Mouse (Mus musculus) embryonic facial prominence, embryonic 10.5 days (tissue): ENCODE measurements around the gene Babam2. TPM values are rescaled to one million over a fixed set of nuclear protein-coding genes. Genes with fewer than 3 reads are reported as not detected.

Experiments
- DNase-seq: peaks from one replicate; pipeline ENCODE4 v3.0.0-alpha.2; 2017; ENCODE audit warnings: low spot score
- H3K27ac ChIP-seq: fragments of 300-500 bp; sonication (generic); replicated peaks from 2 replicates; pipeline ENCODE4 v1.5.1; 2016; ENCODE audit warnings: mild to moderate bottlenecking
- H3K27me3 ChIP-seq: fragments of 300-500 bp; sonication (generic); replicated peaks from 2 replicates; pipeline ENCODE4 v1.6.1; 2016; ENCODE audit warnings: low read depth, mild to moderate bottlenecking; ENCODE audit not compliant: poor library complexity, severe bottlenecking
- H3K36me3 ChIP-seq: fragments of 300-500 bp; sonication (generic); replicated peaks from 2 replicates; pipeline ENCODE4 v1.6.1; 2016; ENCODE audit warnings: mild to moderate bottlenecking, moderate library complexity
- H3K4me1 ChIP-seq: fragments of 300-500 bp; sonication (generic); 2 replicates; pipeline ENCODE4 v1.6.1; 2016
- H3K4me3 ChIP-seq: fragments of 300-500 bp; sonication (generic); 2 replicates; pipeline ENCODE4 v1.5.1; 2016; ENCODE audit warnings: mild to moderate bottlenecking, moderate library complexity
- H3K9me3 ChIP-seq: fragments of 300-500 bp; sonication (generic); 2 replicates; pipeline ENCODE4 v1.6.1; 2016; ENCODE audit warnings: mild to moderate bottlenecking
- WGBS: fragments of 180-500 bp; shearing (Covaris S2); methylation state at CpG from one replicate; pipeline ENCODE4 v1.1.7; 2016; 5-methylcytosine and 5-hydroxymethylcytosine counted together
- polyA plus RNA-seq: library from polyadenylated mRNA; unstranded; fragments of >200 nt; fragmentation: Nextera tagmentation; extraction: Ambion mirVana; gene quantifications from 2 replicates; pipeline ENCODE4 v1.2.1, GENCODE M21; 2016

The Babam2 gene
- polyA plus RNA-seq, 1 experiment from 2014 or later, result 47.0 TPM

GRCm38 (mm10) chr5:31882297-31882696 lies 184.8 kb downstream of the Babam2 start:
- WGBS, result 87% methylated on average over 3 of the region's 3 CpGs
- Histone ChIP-seq H3K27me3 (no peaks in the 10 kb centered on the region), H3K27ac (no peak overlapping the region), H3K4me1 (no peaks in the 10 kb centered on the region), H3K36me3 (no peaks in the 10 kb centered on the region), H3K9me3 (no peaks in the 10 kb centered on the region), H3K4me3 (no peak overlapping the region)
- no peak for DNase-seq

DNA sequence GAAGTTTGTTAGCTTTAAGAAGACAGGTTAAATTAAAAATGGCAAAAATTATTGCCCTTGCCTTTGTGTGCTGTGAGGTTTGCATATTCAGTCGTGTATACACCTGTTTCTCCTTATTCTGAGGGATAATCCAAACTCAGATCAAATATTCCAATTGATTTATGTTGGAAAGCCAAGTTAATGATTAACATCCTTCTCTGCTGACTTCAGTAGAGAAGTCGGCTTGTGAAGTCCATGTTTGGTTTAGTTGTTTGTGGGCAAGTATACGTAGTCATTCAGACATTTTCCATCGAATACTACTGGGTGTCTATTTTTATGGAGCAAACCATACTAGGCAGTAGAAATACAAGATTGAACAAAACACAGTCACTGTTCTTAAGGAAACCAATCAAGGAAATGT lies 187.5 kb downstream of the Babam2 start:
- Histone ChIP-seq H3K27me3 (no peaks in the 10 kb centered on the region), H3K9me3 (no peaks in the 10 kb centered on the region), H3K36me3 (no peaks in the 10 kb centered on the region), H3K4me3 (no peak overlapping the region), H3K27ac (no peak overlapping the region), H3K4me1 (no peaks in the 10 kb centered on the region)
- WGBS, result 90% methylated on average over 4 of the region's 4 CpGs
- DNase-seq, result no peak

GRCm38 (mm10) chr5:31887590-31887989 lies 190.1 kb downstream of the Babam2 start:
- no peaks in the 10 kb centered on the region for H3K36me3 ChIP-seq
- no peak overlapping the region for H3K27ac ChIP-seq
- 91% methylated on average over 5 of the region's 5 CpGs for WGBS
- H3K4me1 ChIP-seq, result no peaks in the 10 kb centered on the region
- H3K27me3 ChIP-seq, result no peaks in the 10 kb centered on the region
- no peak for DNase-seq
- H3K4me3 ChIP-seq, result no peak overlapping the region
- H3K9me3 ChIP-seq, result no peaks in the 10 kb centered on the region

GRCm38 (mm10) chr5:31888341-31888740 lies 190.9 kb downstream of the Babam2 start:
- no peaks in the 10 kb centered on the region for H3K4me1 ChIP-seq
- no peak overlapping the region for H3K27ac ChIP-seq
- no peak for DNase-seq
- H3K27me3 ChIP-seq, result no peaks in the 10 kb centered on the region
- H3K36me3 ChIP-seq, result no peaks in the 10 kb centered on the region
- no peaks in the 10 kb centered on the region for H3K9me3 ChIP-seq
- 88% methylated on average over 3 of the region's 3 CpGs for WGBS
- H3K4me3 ChIP-seq, result no peak overlapping the region

DNA sequence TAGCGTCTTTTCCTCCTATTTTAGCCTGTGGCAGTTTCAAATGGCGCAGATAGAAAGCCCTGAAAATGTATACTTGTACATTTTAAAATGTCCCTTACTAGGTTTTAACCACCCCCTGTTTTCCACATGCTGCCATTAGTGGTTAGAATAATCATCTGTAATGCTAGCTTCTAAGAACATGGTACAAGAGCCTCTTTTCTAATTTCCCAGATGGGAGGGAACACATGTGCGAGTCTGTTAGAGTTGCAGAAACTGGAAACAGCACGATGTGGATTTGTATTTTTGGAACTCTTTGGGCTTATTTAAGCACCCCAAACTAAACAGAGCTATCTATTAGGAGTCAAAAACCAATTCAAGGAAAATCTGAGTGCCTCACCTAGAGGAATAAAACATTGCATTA lies 195.1 kb downstream of the Babam2 start:
- no peaks in the 10 kb centered on the region for H3K36me3 ChIP-seq
- DNase-seq, result no peak
- WGBS, result 89% methylated on average over 4 of the region's 4 CpGs
- H3K27me3 ChIP-seq, result no peaks in the 10 kb centered on the region
- no peaks in the 10 kb centered on the region for H3K4me1 ChIP-seq
- no peak overlapping the region for H3K4me3 ChIP-seq
- no peaks in the 10 kb centered on the region for H3K9me3 ChIP-seq
- no peak overlapping the region for H3K27ac ChIP-seq

- no peaks in the 10 kb centered on the region for H3K4me1 ChIP-seq
- WGBS, result 91% methylated on average over 3 of the region's 3 CpGs
- no peak overlapping the region for H3K27ac ChIP-seq
- no peak for DNase-seq
- no peak overlapping the region for H3K4me3 ChIP-seq
- H3K27me3 ChIP-seq, result no peaks in the 10 kb centered on the region
- no peaks in the 10 kb centered on the region for H3K9me3 ChIP-seq
- no peaks in the 10 kb centered on the region for H3K36me3 ChIP-seq
Measured at GRCm38 (mm10) chr5:31899901-31900300, 202.4 kb downstream of the Babam2 start.

GRCm38 (mm10) chr5:31902144-31902543 lies 204.7 kb downstream of the Babam2 start:
- WGBS, result 91% methylated on average over 2 of the region's 2 CpGs
- no peaks in the 10 kb centered on the region for H3K9me3 ChIP-seq
- no peaks in the 10 kb centered on the region for H3K36me3 ChIP-seq
- DNase-seq, result no peak
- no peaks in the 10 kb centered on the region for H3K27me3 ChIP-seq
- no peak overlapping the region for H3K27ac ChIP-seq
- no peak overlapping the region for H3K4me3 ChIP-seq
- H3K4me1 ChIP-seq, result no peaks in the 10 kb centered on the region

- no peaks in the 10 kb centered on the region for H3K4me1 ChIP-seq
- 74% methylated on average over 5 of the region's 5 CpGs for WGBS
Measured at GRCm38 (mm10) chr5:31902891-31903290, 205.4 kb downstream of the Babam2 start.

DNA sequence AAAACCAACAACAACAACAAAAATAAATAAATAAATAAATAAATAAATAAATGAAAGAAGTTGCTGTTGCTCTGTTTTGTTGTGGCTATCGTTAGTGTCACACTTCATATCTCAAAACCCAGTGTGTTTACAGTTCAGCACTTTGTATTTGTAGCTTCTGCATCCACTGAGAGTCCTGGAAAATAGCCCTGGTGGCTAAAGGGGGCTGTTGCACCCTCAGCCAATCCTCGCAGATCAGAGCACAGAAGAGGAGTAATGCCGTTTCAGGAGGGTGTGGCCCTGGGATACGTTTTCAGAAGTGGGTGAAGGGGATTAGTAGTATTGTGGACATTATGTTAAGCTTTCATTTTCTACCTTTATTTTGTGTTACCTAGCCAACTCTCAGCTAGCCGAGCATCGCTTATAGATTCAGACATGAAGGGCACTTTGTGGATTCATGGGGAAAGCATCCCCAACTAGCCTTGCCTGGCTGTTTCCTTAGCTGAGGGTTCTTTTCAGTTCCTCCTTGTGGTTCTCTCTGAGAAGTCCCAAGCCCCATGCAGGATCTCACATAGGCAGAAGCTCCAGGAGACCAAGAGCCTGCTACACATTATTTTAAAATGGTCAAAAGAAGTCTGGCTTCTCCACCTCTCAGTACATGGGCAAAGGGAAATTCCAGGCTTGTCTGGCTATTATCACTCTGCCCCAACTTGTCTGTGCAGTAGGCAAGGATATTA lies 207.6 kb downstream of the Babam2 start:
- Histone ChIP-seq H3K27me3 (no peaks in the 10 kb centered on the region), H3K4me1 (no peaks in the 10 kb centered on the region), H3K27ac (no peak overlapping the region), H3K4me3 (no peak overlapping the region), H3K9me3 (no peaks in the 10 kb centered on the region), H3K36me3 (no peaks in the 10 kb centered on the region)
- no peak for DNase-seq
- 77% methylated on average over 6 of the region's 6 CpGs for WGBS

More at GRCm38 (mm10) chr5:31902891-31903290, 205.4 kb downstream of the Babam2 start:
- H3K4me3 ChIP-seq, result no peak overlapping the region
- no peaks in the 10 kb centered on the region for H3K27me3 ChIP-seq
- no peaks in the 10 kb centered on the region for H3K36me3 ChIP-seq
- H3K27ac ChIP-seq, result no peak overlapping the region
- no peaks in the 10 kb centered on the region for H3K9me3 ChIP-seq
- DNase-seq, result no peak

GRCm38 (mm10) chr5:31905808-31906207 lies 208.3 kb downstream of the Babam2 start:
- DNase-seq, result no peak
- no peaks in the 10 kb centered on the region for H3K36me3 ChIP-seq
- no peaks in the 10 kb centered on the region for H3K27me3 ChIP-seq
- H3K4me3 ChIP-seq, result no peak overlapping the region
- WGBS, result 85% methylated on average over 7 of the region's 7 CpGs
- H3K4me1 ChIP-seq, result no peaks in the 10 kb centered on the region
- no peak overlapping the region for H3K27ac ChIP-seq
- H3K9me3 ChIP-seq, result no peaks in the 10 kb centered on the region

GRCm38 (mm10) chr5:31906286-31906951 lies 208.9 kb downstream of the Babam2 start:
- Histone ChIP-seq H3K4me3 (no peak overlapping the region), H3K9me3 (no peaks in the 10 kb centered on the region), H3K27me3 (no peaks in the 10 kb centered on the region), H3K4me1 (no peaks in the 10 kb centered on the region), H3K27ac (no peak overlapping the region), H3K36me3 (no peaks in the 10 kb centered on the region)
- DNase-seq, result no peak
- 87% methylated on average over 7 of the region's 7 CpGs for whole genome bisulfite sequencing

DNA sequence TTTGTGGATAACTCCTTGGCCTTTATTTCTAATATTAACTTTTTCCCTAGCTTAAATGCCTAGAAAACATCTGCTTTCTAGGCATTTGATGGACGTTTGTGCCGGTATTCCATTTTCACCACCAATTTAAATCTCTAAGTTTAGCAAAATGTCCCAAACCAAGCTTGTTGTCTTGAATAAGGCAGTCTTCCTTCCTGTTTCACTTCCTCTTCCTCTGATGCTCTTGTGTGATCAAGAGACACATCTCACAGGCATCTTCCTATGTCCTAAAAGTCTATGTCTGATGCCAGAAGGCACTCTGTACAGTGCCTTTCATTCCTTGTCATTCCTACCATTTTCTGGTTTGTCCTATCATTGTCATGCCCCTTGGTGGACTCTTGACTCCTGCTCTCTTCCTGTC lies 210.5 kb downstream of the Babam2 start:
- WGBS, result 91% methylated on average over 2 of the region's 2 CpGs

DNA sequence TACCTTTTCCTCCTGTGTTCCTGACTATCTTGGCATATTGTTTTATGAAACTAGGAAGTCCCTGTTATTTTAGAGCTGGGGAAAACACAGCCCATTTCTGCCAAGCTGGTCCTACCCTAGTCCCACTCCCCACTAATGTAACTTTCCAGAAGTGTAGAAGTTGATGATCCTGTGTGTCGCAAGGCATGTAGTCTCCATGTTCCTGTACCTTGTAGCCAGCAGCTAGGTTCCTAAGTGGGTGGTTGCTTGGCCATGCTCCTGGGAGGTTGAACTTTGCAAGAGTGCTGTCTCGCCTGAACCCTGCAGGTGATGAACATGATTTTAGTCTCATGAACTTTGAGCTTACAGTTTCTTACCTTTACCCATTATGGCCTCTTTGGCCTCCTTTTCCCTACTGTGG lies 211.3 kb downstream of the Babam2 start:
- no peak for DNase-seq
- WGBS, result 87% methylated on average over 2 of the region's 2 CpGs
- no peaks in the 10 kb centered on the region for H3K36me3 ChIP-seq
- H3K4me3 ChIP-seq, result no peak overlapping the region
- H3K27ac ChIP-seq, result no peak overlapping the region
- no peaks in the 10 kb centered on the region for H3K9me3 ChIP-seq
- no peaks in the 10 kb centered on the region for H3K27me3 ChIP-seq
- H3K4me1 ChIP-seq, result no peaks in the 10 kb centered on the region

More for the DNA sequence above, 210.5 kb downstream of the Babam2 start:
- Histone ChIP-seq H3K9me3 (no peaks in the 10 kb centered on the region), H3K27me3 (no peaks in the 10 kb centered on the region), H3K36me3 (no peaks in the 10 kb centered on the region), H3K27ac (no peak overlapping the region), H3K4me1 (no peaks in the 10 kb centered on the region), H3K4me3 (no peak overlapping the region)
- DNase-seq, result no peak
